Mouse (Mus musculus) ES-Bruce4 (cell line): ENCODE measurements around the gene Fam172a. TPM values are rescaled to one million over a fixed set of nuclear protein-coding genes. Genes with fewer than 3 reads are reported as not detected.
A peak's percentile ranks its signal among the peaks of the same experiment; 100 is the strongest.
"Not testable (repeated sequence)": the region's sequence is repeated elsewhere in the genome, so short reads cannot be mapped to it uniquely, and the experiment has no call there.

Source experiments
- H3K27ac ChIP-seq: 2 replicates; pipeline ENCODE4 v1.5.1; 2012; ENCODE audit warnings: low read length, inconsistent platforms; ENCODE audit not compliant: insufficient read depth
- H3K27me3 ChIP-seq: 2 replicates; pipeline ENCODE4 v1.6.1; 2012; ENCODE audit warnings: mild to moderate bottlenecking, low read length, inconsistent platforms; ENCODE audit not compliant: control insufficient read depth, poor library complexity, insufficient read depth, severe bottlenecking
- H3K36me3 ChIP-seq: 2 replicates; pipeline ENCODE4 v1.6.1; 2012; ENCODE audit warnings: inconsistent platforms, mild to moderate bottlenecking, low read length, moderate library complexity; ENCODE audit not compliant: control insufficient read depth, poor library complexity, insufficient read depth, severe bottlenecking
- H3K4me1 ChIP-seq: one replicate; pipeline ENCODE4 v1.8.1; 2011; ENCODE audit warnings: low read length; ENCODE audit not compliant: control insufficient read depth, insufficient read depth
- H3K4me3 ChIP-seq: 2 replicates; pipeline ENCODE4 v1.5.1; 2011; ENCODE audit warnings: low read depth, mild to moderate bottlenecking, low read length
- H3K9ac ChIP-seq: 2 replicates; pipeline ENCODE4 v1.6.1; 2012; ENCODE audit warnings: low read depth, mild to moderate bottlenecking, inconsistent platforms; ENCODE audit not compliant: poor library complexity, severe bottlenecking
- H3K9me3 ChIP-seq: replicated peaks from 2 replicates; pipeline ENCODE4 v1.6.1; 2012; ENCODE audit warnings: mild to moderate bottlenecking, low read length, inconsistent platforms; ENCODE audit not compliant: control insufficient read depth, poor library complexity, insufficient read depth, severe bottlenecking
- CTCF ChIP-seq: IDR thresholded peaks from one replicate; pipeline ENCODE4 v1.8.1; 2011; ENCODE audit warnings: low read depth, low read length
- EP300 ChIP-seq: IDR thresholded peaks from 2 replicates; pipeline ENCODE4 v1.6.1; 2011; ENCODE audit warnings: low read depth, low read length; ENCODE audit not compliant: insufficient read depth
- POLR2A ChIP-seq: IDR thresholded peaks from one replicate; pipeline ENCODE4 v1.8.1; 2011; ENCODE audit warnings: low read length; ENCODE audit not compliant: insufficient read depth
- polyA plus RNA-seq: library from polyadenylated mRNA; stranded (reverse); fragments of >200 nt; gene quantifications from 2 replicates; pipeline ENCODE4 v1.2.4, GENCODE M21; 2011; ENCODE audit warnings: low read depth; ENCODE audit not compliant: missing spikeins, insufficient read depth, insufficient read length

Fam172a gene
- polyA plus RNA-seq: 14.8 and 16.7 TPM in 2 replicates

GRCm38 (mm10) chr13:77701733-77702132 lies at the start of gene Fam172a:
TSS of gene Fam172a (plus strand) at chr13:77702033.
- H3K9ac ChIP-seq, H3K4me1 ChIP-seq, H3K9me3 ChIP-seq, H3K36me3 ChIP-seq, H3K4me3 ChIP-seq, H3K27ac ChIP-seq, H3K27me3 ChIP-seq: not testable (repeated sequence)

GRCm38 (mm10) chr13:77688651-77689050 lies 13.2 kb upstream of the Fam172a start:
- Histone ChIP-seq H3K9me3 (peaks cover 16% of the 10 kb centered on the region), H3K27ac (no peak overlapping the region), H3K4me1 (no peaks in the 10 kb centered on the region), H3K4me3 (no peak overlapping the region), H3K27me3 (no peaks in the 10 kb centered on the region), H3K36me3 (no peaks in the 10 kb centered on the region), H3K9ac (no peak overlapping the region)
- TF ChIP-seq EP300 (no peak), POLR2A (no peak), CTCF (no peak)

GRCm38 (mm10) chr13:77708514-77709013 lies 6.7 kb downstream of the Fam172a start:
- no peaks in the 10 kb centered on the region for H3K36me3 ChIP-seq
- peak overlapping the region; percentile 89 for H3K4me3 ChIP-seq
- peak; percentile 75 for TF ChIP-seq POLR2A
- 0 out of 2 replicates have a peak, but pooled peaks have one; percentile 45 for TF ChIP-seq EP300
- no peak for TF ChIP-seq CTCF
- H3K27ac ChIP-seq: no peak overlapping the region
- H3K9ac ChIP-seq: peak overlapping the region; percentile 50
- H3K9me3 ChIP-seq: no peaks in the 10 kb centered on the region
- no peaks in the 10 kb centered on the region for H3K27me3 ChIP-seq
- no peaks in the 10 kb centered on the region for H3K4me1 ChIP-seq

GRCm38 (mm10) chr13:77717499-77717898 lies 15.7 kb downstream of the Fam172a start:
- Histone ChIP-seq H3K36me3 (no peaks in the 10 kb centered on the region), H3K9me3 (no peaks in the 10 kb centered on the region), H3K9ac (no peak overlapping the region), H3K27me3 (no peaks in the 10 kb centered on the region), H3K4me1 (no peaks in the 10 kb centered on the region), H3K4me3 (no peak overlapping the region), H3K27ac (no peak overlapping the region)
- TF ChIP-seq EP300 (no peak), POLR2A (no peak), CTCF (no peak)

GRCm38 (mm10) chr13:77742822-77743221 lies 41.0 kb downstream of the Fam172a start:
- H3K36me3 ChIP-seq: no peaks in the 10 kb centered on the region
- no peaks in the 10 kb centered on the region for H3K9me3 ChIP-seq
- no peak overlapping the region for H3K27ac ChIP-seq
- no peak overlapping the region for H3K4me3 ChIP-seq
- TF ChIP-seq POLR2A (no peak), CTCF (no peak), EP300 (no peak)
- no peaks in the 10 kb centered on the region for H3K27me3 ChIP-seq
- H3K9ac ChIP-seq: no peak overlapping the region
- H3K4me1 ChIP-seq: no peaks in the 10 kb centered on the region

- no peaks in the 10 kb centered on the region for H3K36me3 ChIP-seq
- no peaks in the 10 kb centered on the region for H3K9me3 ChIP-seq
- H3K4me1 ChIP-seq: no peaks in the 10 kb centered on the region
- no peak overlapping the region for H3K27ac ChIP-seq
- no peak overlapping the region for H3K9ac ChIP-seq
- no peaks in the 10 kb centered on the region for H3K27me3 ChIP-seq
- no peak overlapping the region for H3K4me3 ChIP-seq
- TF ChIP-seq CTCF (no peak), EP300 (no peak), POLR2A (no peak)
Observed at GRCm38 (mm10) chr13:77777606-77778005, 75.8 kb downstream of the Fam172a start.

GRCm38 (mm10) chr13:77807341-77807740 lies 105.5 kb downstream of the Fam172a start:
- H3K4me3 ChIP-seq, H3K4me1 ChIP-seq, H3K9ac ChIP-seq, H3K9me3 ChIP-seq, H3K27ac ChIP-seq, H3K36me3 ChIP-seq, H3K27me3 ChIP-seq: not testable (repeated sequence)
